Mouse (Mus musculus) heart, embryonic 11.5 days (tissue): ENCODE data around the gene Pdss2. TPM values are rescaled to one million over a fixed set of nuclear protein-coding genes. Genes with fewer than 3 reads are reported as not detected.

Source experiments
- ATAC-seq: fragments of 200-750 bp; cut with Nextera tagmentation; replicated peaks from 2 replicates; pipeline ENCODE4 v1.8.0; 2017; ENCODE audit warnings: moderate library complexity; ENCODE audit not compliant: insufficient number of reproducible peaks, low FRiP score, low TSS enrichment
- H3K27ac ChIP-seq: fragments of 300-500 bp; sonication (generic); 2 replicates; pipeline ENCODE4 v1.5.1; 2014; ENCODE audit warnings: mild to moderate bottlenecking, low read depth, low read length
- H3K27me3 ChIP-seq: fragments of 300-500 bp; sonication (generic); 2 replicates; pipeline ENCODE4 v1.6.1; 2014; ENCODE audit warnings: mild to moderate bottlenecking, low read length, mixed read lengths; ENCODE audit not compliant: control insufficient read depth, insufficient read depth
- H3K36me3 ChIP-seq: fragments of 300-500 bp; sonication (generic); 2 replicates; pipeline ENCODE4 v1.6.1; 2014; ENCODE audit warnings: mild to moderate bottlenecking, low read length, moderate library complexity, mixed read lengths; ENCODE audit not compliant: control insufficient read depth, insufficient read depth
- H3K4me1 ChIP-seq: fragments of 300-500 bp; sonication (generic); 2 replicates; pipeline ENCODE4 v1.6.1; 2014; ENCODE audit warnings: low read length; ENCODE audit not compliant: control insufficient read depth, insufficient read depth
- H3K4me2 ChIP-seq: fragments of 300-500 bp; sonication (generic); 2 replicates; pipeline ENCODE4 v1.6.1; 2014; ENCODE audit warnings: mild to moderate bottlenecking, moderate library complexity
- H3K4me3 ChIP-seq: fragments of 300-500 bp; sonication (generic); 2 replicates; pipeline ENCODE4 v1.5.1; 2014; ENCODE audit warnings: low read depth, low read length
- H3K9ac ChIP-seq: fragments of 300-500 bp; sonication (generic); 2 replicates; pipeline ENCODE4 v1.6.1; 2014; ENCODE audit warnings: mild to moderate bottlenecking, low read depth, low read length, moderate library complexity
- H3K9me3 ChIP-seq: fragments of 300-500 bp; sonication (generic); replicated peaks from 2 replicates; pipeline ENCODE4 v1.6.1; 2016; ENCODE audit warnings: low read length; ENCODE audit not compliant: control insufficient read depth
- WGBS: fragments of 180-500 bp; shearing (Covaris S2); extraction: QIAGEN DNeasy Blood & Tissue Kit; methylation state at CpG from one replicate; pipeline ENCODE4 v1.1.7; 2014; ENCODE audit not compliant: insufficient replicate concordance; 5-methylcytosine and 5-hydroxymethylcytosine counted together
- polyA plus RNA-seq: library from polyadenylated mRNA; unstranded; fragments of >200 nt; fragmentation: Nextera tagmentation; extraction: Ambion mirVana; gene quantifications from 2 replicates; pipeline ENCODE4 v1.2.1, GENCODE M21; 2014

Pdss2 gene
- polyA plus RNA-seq, 1 experiment from 2014 or later, result 10.6 TPM

DNA sequence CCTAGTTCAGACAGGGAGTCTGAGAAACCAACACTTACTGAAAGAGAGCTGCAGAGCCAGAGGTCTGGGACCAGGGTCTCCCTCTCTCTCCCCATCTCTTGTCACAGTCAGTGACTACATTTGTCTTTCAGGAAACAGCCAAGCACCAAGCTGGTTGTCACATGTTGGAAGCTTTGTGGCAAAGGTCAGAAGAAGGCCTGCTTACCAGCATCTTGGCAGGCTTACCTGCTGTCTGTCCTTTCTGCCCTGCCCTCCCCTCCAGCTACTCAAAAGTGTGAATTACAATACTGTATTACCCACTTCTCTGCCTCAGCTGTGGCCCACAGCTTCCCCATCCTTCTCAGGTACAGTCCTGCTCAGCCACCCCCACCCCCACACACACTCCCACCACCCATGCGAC is 232.9 kb downstream of the Pdss2 start:
- Histone ChIP-seq H3K36me3 (no peaks in the 10 kb centered on the region), H3K9ac (no peak overlapping the region), H3K27me3 (no peaks in the 10 kb centered on the region), H3K4me1 (no peaks in the 10 kb centered on the region), H3K4me2 (no peak overlapping the region), H3K4me3 (no peak overlapping the region), H3K27ac (no peak overlapping the region), H3K9me3 (no peaks in the 10 kb centered on the region)
- WGBS, result 77% methylated on average over 1 of the region's 1 CpGs
- ATAC-seq, result no peak

DNA sequence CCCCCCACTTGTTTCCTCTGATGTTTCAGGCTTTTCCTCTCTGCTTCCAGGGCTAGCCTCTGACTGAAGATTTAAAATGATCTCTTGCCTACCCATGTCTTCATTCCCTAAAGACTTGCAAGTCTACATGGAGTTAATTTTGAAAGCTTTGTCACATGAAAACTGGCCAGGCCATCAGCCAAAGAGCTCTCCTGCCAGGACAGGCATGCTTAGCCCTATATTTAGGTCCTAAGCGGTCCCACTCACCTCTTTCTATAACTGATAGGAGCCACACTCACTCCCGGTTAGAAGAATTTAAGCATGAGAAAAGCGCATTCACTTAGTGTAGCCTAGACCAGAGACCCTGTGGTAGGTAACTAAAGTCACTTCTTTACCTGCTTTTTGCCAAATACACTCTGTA is 233.4 kb downstream of the Pdss2 start:
- Histone ChIP-seq H3K36me3 (no peaks in the 10 kb centered on the region), H3K4me1 (no peaks in the 10 kb centered on the region), H3K9me3 (no peaks in the 10 kb centered on the region), H3K9ac (no peak overlapping the region), H3K4me2 (no peak overlapping the region), H3K4me3 (no peak overlapping the region), H3K27ac (no peak overlapping the region), H3K27me3 (no peaks in the 10 kb centered on the region)
- ATAC-seq, result no peak
- 50% methylated on average over 3 of the region's 3 CpGs for WGBS

DNA sequence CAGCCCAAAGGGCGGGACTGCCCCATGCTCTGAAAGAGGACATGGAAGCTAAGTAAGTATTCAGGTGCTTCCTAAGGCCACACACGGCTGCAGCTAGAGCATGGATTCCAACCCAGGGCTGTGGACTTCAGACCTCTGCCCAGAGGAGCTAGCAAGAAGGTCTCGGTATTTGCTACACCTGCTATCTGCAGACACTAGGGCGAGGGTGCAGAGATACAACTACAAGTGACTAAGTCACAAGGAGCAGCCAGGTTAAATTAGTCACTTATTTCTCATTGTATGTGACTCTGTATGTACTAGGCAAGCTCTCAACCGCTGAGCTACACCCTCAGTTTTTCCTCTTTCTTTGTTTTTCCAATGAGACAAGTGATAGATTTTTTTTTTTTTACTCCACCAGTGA is 241.5 kb downstream of the Pdss2 start:
- Histone ChIP-seq H3K4me3 (no peak overlapping the region), H3K27ac (no peak overlapping the region), H3K9me3 (no peaks in the 10 kb centered on the region), H3K4me1 (no peaks in the 10 kb centered on the region), H3K27me3 (no peaks in the 10 kb centered on the region), H3K36me3 (no peaks in the 10 kb centered on the region), H3K9ac (no peak overlapping the region), H3K4me2 (no peak overlapping the region)
- no peak for ATAC-seq
- WGBS, result 78% methylated on average over 5 of the region's 5 CpGs

DNA sequence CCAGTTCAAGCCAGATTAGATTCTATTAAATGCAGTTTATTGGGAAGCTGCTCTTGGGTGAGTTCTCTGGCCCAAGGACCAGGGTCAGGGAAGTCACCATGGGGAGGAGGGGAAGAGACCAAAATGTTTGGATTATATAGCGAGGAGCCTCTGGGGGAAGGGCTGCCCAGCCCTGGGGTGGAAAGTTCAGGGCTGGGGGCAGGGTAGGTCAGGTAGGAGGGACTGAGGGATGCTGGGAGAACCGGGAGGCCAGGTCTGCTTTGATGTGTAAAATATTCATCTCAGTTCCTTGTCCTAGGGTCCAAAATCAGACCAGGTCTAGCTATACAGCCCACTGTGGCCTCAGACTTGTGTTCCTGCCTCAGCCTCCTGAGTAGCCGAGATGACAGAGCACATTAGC is 241.9 kb downstream of the Pdss2 start:
- Histone ChIP-seq H3K9ac (no peak overlapping the region), H3K27ac (no peak overlapping the region), H3K4me3 (no peak overlapping the region), H3K4me2 (no peak overlapping the region), H3K9me3 (no peaks in the 10 kb centered on the region), H3K36me3 (no peaks in the 10 kb centered on the region), H3K4me1 (no peaks in the 10 kb centered on the region), H3K27me3 (no peaks in the 10 kb centered on the region)
- 68% methylated on average over 3 of the region's 3 CpGs for WGBS
- no peak for ATAC-seq

DNA sequence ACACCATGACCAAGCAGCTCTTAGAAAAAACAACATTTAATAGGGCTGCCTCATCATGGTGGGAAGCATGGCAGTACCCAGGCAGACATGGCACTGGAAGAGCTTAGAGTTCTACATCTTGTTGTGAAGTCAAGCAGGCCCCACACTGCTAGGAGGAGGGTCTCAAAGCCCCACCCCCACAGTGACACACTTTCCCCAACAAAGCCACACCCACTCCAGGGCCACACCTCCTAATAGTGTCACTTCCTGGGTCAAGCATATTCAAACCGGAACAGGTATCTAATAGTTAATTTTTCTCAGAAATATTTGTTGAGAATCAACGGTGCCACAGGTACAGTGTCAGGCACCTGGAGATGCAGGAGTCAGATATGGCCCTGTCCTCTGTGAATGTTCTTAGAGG is 244.9 kb downstream of the Pdss2 start:
- ATAC-seq, result no peak
- Histone ChIP-seq H3K27me3 (no peaks in the 10 kb centered on the region), H3K9ac (no peak overlapping the region), H3K4me3 (no peak overlapping the region), H3K36me3 (no peaks in the 10 kb centered on the region), H3K9me3 (no peaks in the 10 kb centered on the region), H3K4me1 (no peaks in the 10 kb centered on the region), H3K27ac (no peak overlapping the region), H3K4me2 (no peak overlapping the region)
- 78% methylated on average over 2 of the region's 2 CpGs for WGBS

DNA sequence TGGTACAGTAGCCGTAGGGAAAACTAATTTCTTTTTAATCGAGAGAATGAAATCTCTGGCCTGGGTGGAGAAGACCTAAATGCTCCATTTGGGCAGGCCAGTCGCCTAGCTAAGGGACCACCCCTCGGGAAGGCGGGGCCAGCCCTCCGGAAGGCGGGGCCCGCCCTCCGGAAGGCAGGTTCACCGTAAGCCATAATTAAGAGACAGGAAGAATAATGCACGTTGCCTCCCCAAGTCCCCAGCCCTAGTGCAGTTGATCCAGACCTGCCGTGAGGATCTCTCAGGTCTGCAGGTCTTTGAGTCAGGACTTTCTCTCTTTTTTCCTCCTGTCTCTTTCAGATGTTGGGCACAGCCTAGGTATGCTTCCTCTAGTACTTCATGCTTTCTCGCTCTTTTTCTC is 246.4 kb downstream of the Pdss2 start:
- H3K27ac ChIP-seq, result no peak overlapping the region
- WGBS, result 33% methylated on average over 13 of the region's 13 CpGs
- no peak overlapping the region for H3K9ac ChIP-seq
- H3K4me1 ChIP-seq, result no peaks in the 10 kb centered on the region
- no peaks in the 10 kb centered on the region for H3K36me3 ChIP-seq
- peak overlapping the region; percentile 55 for H3K4me2 ChIP-seq
- peak; percentile 49; the same call in 1 of the 2 replicates for ATAC-seq
- no peaks in the 10 kb centered on the region for H3K9me3 ChIP-seq
- no peak overlapping the region; the same call in 1 of the 2 replicates for H3K4me3 ChIP-seq
- no peaks in the 10 kb centered on the region for H3K27me3 ChIP-seq

DNA sequence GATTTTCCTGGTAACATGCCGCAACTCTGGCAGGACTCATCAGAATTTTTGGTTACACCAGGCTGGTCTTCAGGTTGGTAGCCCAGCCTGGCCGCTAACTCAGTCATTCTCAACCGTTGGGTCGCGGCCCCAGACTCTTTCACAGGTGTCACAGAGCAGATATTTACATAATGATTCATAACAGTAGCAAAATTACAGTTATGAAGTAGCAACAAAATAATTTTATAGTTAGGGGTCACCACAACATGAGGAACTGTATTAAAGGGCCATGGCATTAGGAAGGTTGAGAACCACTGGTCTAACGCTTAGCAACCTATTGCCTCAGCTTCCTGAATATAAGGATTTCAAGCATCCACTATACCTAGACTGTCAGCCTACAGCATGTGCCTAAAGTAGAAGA is 247.0 kb downstream of the Pdss2 start:
- H3K27me3 ChIP-seq, result no peaks in the 10 kb centered on the region
- H3K4me3 ChIP-seq, result no peak overlapping the region
- no peak overlapping the region for H3K27ac ChIP-seq
- 94% methylated on average over 6 of the region's 6 CpGs for WGBS
- H3K4me1 ChIP-seq, result no peaks in the 10 kb centered on the region
- no peak for ATAC-seq
- H3K36me3 ChIP-seq, result no peaks in the 10 kb centered on the region
- no peak overlapping the region; the same call in 1 of the 2 replicates for H3K4me2 ChIP-seq
- H3K9ac ChIP-seq, result no peak overlapping the region
- no peaks in the 10 kb centered on the region for H3K9me3 ChIP-seq

DNA sequence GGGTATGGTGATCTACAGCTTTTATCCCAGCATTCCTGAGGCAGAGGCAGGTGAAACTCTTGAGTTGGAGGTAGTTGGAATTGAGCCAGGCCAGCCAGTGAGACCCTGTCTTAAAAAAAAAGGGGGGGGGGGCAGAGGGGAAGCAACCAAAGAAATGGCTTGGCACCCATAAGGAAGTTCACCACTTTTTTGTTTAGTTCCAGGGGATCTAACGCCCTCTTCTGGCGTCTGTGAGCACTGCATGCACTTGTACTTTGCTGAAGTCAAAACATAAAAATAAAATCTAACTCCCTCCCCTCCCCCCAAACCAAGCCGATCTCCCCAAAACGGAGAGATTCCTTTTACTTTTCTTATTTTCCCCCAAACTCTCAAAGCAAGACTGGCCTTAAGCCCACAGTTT is 254.1 kb downstream of the Pdss2 start:
- Histone ChIP-seq H3K9ac (no peak overlapping the region), H3K27me3 (no peaks in the 10 kb centered on the region), H3K36me3 (no peaks in the 10 kb centered on the region), H3K9me3 (no peaks in the 10 kb centered on the region), H3K4me3 (no peak overlapping the region), H3K4me2 (no peak overlapping the region), H3K27ac (no peak overlapping the region), H3K4me1 (peaks cover 4% of the 10 kb centered on the region; the same call in 1 of the 2 replicates)
- ATAC-seq, result no peak
- 49% methylated on average over 4 of the region's 4 CpGs for whole genome bisulfite sequencing

DNA sequence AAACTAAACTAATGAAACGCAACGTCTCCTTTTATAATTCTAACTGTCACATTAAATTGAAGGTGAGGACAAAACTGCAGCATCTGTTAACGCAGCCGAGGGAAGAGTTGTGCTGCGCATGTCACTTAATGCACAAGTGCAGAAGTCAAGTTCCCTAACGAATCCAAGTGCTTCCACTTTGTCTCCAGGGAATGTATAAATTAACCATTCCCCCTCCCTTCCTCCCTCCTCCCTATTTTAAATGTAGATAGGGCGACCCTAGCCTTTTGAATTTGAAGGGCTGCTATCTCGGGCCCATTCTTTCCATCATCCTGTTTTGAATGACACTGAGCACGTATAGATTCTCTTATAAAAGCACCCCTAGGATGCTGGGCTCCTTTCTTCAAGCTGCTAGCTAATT is 256.2 kb downstream of the Pdss2 start:
- no peak for ATAC-seq
- no peaks in the 10 kb centered on the region for H3K9me3 ChIP-seq
- H3K9ac ChIP-seq, result peak overlapping the region; percentile 61
- no peaks in the 10 kb centered on the region for H3K36me3 ChIP-seq
- peak overlapping the region; percentile 97 for H3K4me2 ChIP-seq
- H3K27me3 ChIP-seq, result no peaks in the 10 kb centered on the region
- H3K27ac ChIP-seq, result no peak overlapping the region
- peaks cover 7% of the 10 kb centered on the region; the same call in 1 of the 2 replicates for H3K4me1 ChIP-seq
- H3K4me3 ChIP-seq, result peak overlapping the region; percentile 84
- 10% methylated on average over 9 of the region's 9 CpGs for WGBS
